ENCODE assay signal across 9 mouse cellular contexts in the genomic region with DNA sequence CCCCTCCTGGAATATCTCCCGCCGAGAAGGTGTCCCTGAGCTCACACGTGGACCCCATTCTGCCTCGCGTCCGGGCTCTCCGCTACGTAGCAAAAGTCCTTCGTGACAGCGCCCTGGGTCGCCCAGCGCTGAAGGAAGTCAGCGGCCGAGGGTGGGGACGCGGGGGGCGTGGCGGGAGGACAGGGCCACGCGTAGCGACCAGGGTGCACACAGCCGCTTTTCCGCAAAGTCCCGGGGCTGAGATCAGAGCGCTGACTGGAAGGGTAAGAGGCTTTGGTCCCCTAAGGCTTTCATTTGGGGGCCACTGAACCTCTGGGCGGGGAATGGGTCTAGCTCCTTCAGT. TPM values are rescaled to one million over a fixed set of nuclear protein-coding genes. Genes with fewer than 3 reads are reported as not detected.
A peak's percentile ranks its signal among the peaks of the same experiment; 100 is the strongest.
DNase-seq lines count a peak whose midpoint lies in the region; ATAC-seq and TF ChIP-seq lines count a peak whose summit lies in the region.
"Had no signal": no experiment of that assay in that cellular context is flagged by ENCODE, and none has a peak within 500 bp of the region (broad histone marks: within the 10 kb centered on the region; RNA-seq: fewer than 3 reads in every experiment).

No protein-coding gene starts in this region.

- no peaks in the 10 kb centered on the region for H3K9me3 ChIP-seq in forebrain, embryonic 16.5 days (ENCODE audit: control insufficient read depth, low read length)
- no peaks in the 10 kb centered on the region for H3K9me3 ChIP-seq in hindbrain, embryonic 12.5 days (replicated peaks)
- H3K9me3 ChIP-seq in midbrain, embryonic 15.5 days, result no peaks in the 10 kb centered on the region

- no peak for ATAC-seq in forebrain, embryonic 16.5 days
- peak; percentile 48; the same call in 1 of the 2 replicates for ATAC-seq in hindbrain, embryonic 12.5 days (ENCODE audit: low FRiP score)
- 0 out of 2 replicates have a peak, but pooled peaks have one; percentile 14 for ATAC-seq in midbrain, embryonic 15.5 days (replicated peaks)

- 1% methylated on average over 26 of the region's 26 CpGs for WGBS in forebrain, embryonic 16.5 days
- WGBS in hindbrain, embryonic 12.5 days, result 1% methylated on average over 26 of the region's 26 CpGs
- WGBS in liver, adult 2 months, result 1% methylated on average over 26 of the region's 26 CpGs
- WGBS in midbrain, embryonic 15.5 days, result under 1% methylated on average over 26 of the region's 26 CpGs

- TF ChIP-seq POLR2A in liver, adult 2 months (IDR thresholded peaks at IDR 0.05; ENCODE audit: extremely low read depth, insufficient read depth, low read length), result no peak

- H3K9ac ChIP-seq in forebrain, embryonic 16.5 days (replicated peaks; ENCODE audit: low read depth, low read length), result peak overlapping the region; percentile 26
- peak overlapping the region; percentile 49 for H3K9ac ChIP-seq in hindbrain, embryonic 12.5 days
- peak overlapping the region; percentile 5; the same call in 1 of the 2 replicates for H3K9ac ChIP-seq in liver, adult 2 months (ENCODE audit: low read depth, low read length)
- peak overlapping the region; percentile 19; the same call in 1 of the 2 replicates for H3K9ac ChIP-seq in midbrain, embryonic 15.5 days

- no peak for TF ChIP-seq CTCF in liver, adult 2 months (IDR thresholded peaks at IDR 0.05; ENCODE audit: low read depth, low read length)

- H3K4me3 ChIP-seq in forebrain, embryonic 16.5 days (replicated peaks; ENCODE audit: low read length), result peak overlapping the region; percentile 41
- H3K4me3 ChIP-seq in hindbrain, embryonic 12.5 days, result peak overlapping the region; percentile 38
- peak overlapping the region; percentile 38 for H3K4me3 ChIP-seq in liver, adult 2 months (ENCODE audit: insufficient read depth, low read depth, low read length)
- H3K4me3 ChIP-seq in midbrain, embryonic 15.5 days, result peak overlapping the region; percentile 39

- H3K79me2 ChIP-seq in liver, adult 2 months (ENCODE audit: control insufficient read depth, insufficient read depth, low read length), result no peaks in the 10 kb centered on the region

- H3K27me3 ChIP-seq in forebrain, embryonic 16.5 days (replicated peaks; ENCODE audit: control insufficient read depth, insufficient read depth, low read length), result peaks cover 3% of the 10 kb centered on the region; the same call in 1 of the 2 replicates
- peaks cover 34% of the 10 kb centered on the region for H3K27me3 ChIP-seq in hindbrain, embryonic 12.5 days
- 0 out of 2 replicates have a peak, but pooled peaks cover 2% of the 10 kb centered on the region for H3K27me3 ChIP-seq in liver, adult 2 months (ENCODE audit: control insufficient read depth, insufficient read depth, low read length)
- peaks cover 27% of the 10 kb centered on the region for H3K27me3 ChIP-seq in midbrain, embryonic 15.5 days (replicated peaks)
- H3K27me3 ChIP-seq: Patski had no signal

- H3K36me3 ChIP-seq in forebrain, embryonic 16.5 days (ENCODE audit: control insufficient read depth, insufficient read depth), result no peaks in the 10 kb centered on the region
- H3K36me3 ChIP-seq in hindbrain, embryonic 12.5 days, result no peaks in the 10 kb centered on the region
- no peaks in the 10 kb centered on the region for H3K36me3 ChIP-seq in liver, adult 2 months (ENCODE audit: control insufficient read depth, insufficient read depth, low read length)
- H3K36me3 ChIP-seq in midbrain, embryonic 15.5 days (replicated peaks), result no peaks in the 10 kb centered on the region

- peaks cover 9% of the 10 kb centered on the region for H3K4me1 ChIP-seq in forebrain, embryonic 16.5 days (replicated peaks; ENCODE audit: control insufficient read depth, insufficient read depth, low read length)
- peaks cover 18% of the 10 kb centered on the region for H3K4me1 ChIP-seq in hindbrain, embryonic 12.5 days
- H3K4me1 ChIP-seq in liver, adult 2 months (ENCODE audit: control insufficient read depth, insufficient read depth, low read length), result peaks cover 4% of the 10 kb centered on the region; the same call in 1 of the 2 replicates
- peaks cover 11% of the 10 kb centered on the region for H3K4me1 ChIP-seq in midbrain, embryonic 15.5 days

- DNase-seq in right cerebral cortex, postnatal 4 days, result peak; percentile 9
- no peak for DNase-seq in right cerebral cortex, postnatal 10 days (ENCODE audit: low spot score in 2 of 2)
- no peak for DNase-seq in liver, adult 2 months (ENCODE audit: extremely low read depth, low read depth, low spot score)
- peak; percentile 51 for DNase-seq in testis, postnatal 10 days (ENCODE audit: low spot score)
- no peak for DNase-seq in frontal cortex, adult 2 months (ENCODE audit: extremely low spot score in 1 of 2, low spot score in 1 of 2)

- peak overlapping the region; percentile 83 for H3K4me2 ChIP-seq in forebrain, embryonic 16.5 days (ENCODE audit: low read length)
- H3K4me2 ChIP-seq in hindbrain, embryonic 12.5 days (replicated peaks), result peak overlapping the region; percentile 90
- peak overlapping the region; percentile 90 for H3K4me2 ChIP-seq in midbrain, embryonic 15.5 days

- no peak overlapping the region for H3K27ac ChIP-seq in forebrain, embryonic 16.5 days (ENCODE audit: low read length)
- H3K27ac ChIP-seq in hindbrain, embryonic 12.5 days, result no peak overlapping the region
- no peak overlapping the region for H3K27ac ChIP-seq in liver, adult 2 months (replicated peaks; ENCODE audit: insufficient read depth, low read depth, low read length)
- no peak overlapping the region for H3K27ac ChIP-seq in midbrain, embryonic 15.5 days

RNA-seq across cellular contexts. Expression of a gene that starts 0.4 kb away (rescaled TPM):
- 0.10 TPM in 1 of 2 replicates, not detected in the other for polyA plus RNA-seq in forebrain, embryonic 16.5 days (2015; fragmentation: Nextera tagmentation; extraction: Ambion mirVana)
- 0.35 and 1.1 TPM in 2 replicates for polyA plus RNA-seq in hindbrain, embryonic 12.5 days (2016; fragmentation: Nextera tagmentation; extraction: Ambion mirVana)
- 0.34 and 0.55 TPM in 2 replicates for total RNA-seq in liver, adult 2 months (2014; rRNA removed)
- polyA plus RNA-seq in liver, adult 2 months (2012; rRNA removed), result 0.04 and 0.15 TPM in 2 replicates
- polyA plus RNA-seq in midbrain, embryonic 15.5 days (2015; fragmentation: Nextera tagmentation; extraction: Ambion mirVana), result 0.13 and 0.18 TPM in 2 replicates
- polyA plus RNA-seq in frontal cortex, adult 2 months (2012; rRNA removed), result not detected in 2 replicates

RNA-seq across cellular contexts. Expression of a gene that starts 32.8 kb away (rescaled TPM):
- 0.18 and 0.34 TPM in 2 replicates for polyA plus RNA-seq in forebrain, embryonic 16.5 days (2015; fragmentation: Nextera tagmentation; extraction: Ambion mirVana)
- 2.3 and 4.4 TPM in 2 replicates for polyA plus RNA-seq in hindbrain, embryonic 12.5 days (2016; fragmentation: Nextera tagmentation; extraction: Ambion mirVana)
- total RNA-seq in liver, adult 2 months (2014; rRNA removed), result not detected in 2 replicates
- polyA plus RNA-seq in liver, adult 2 months (2012; rRNA removed), result not detected in 2 replicates
- 0.20 and 0.44 TPM in 2 replicates for polyA plus RNA-seq in midbrain, embryonic 15.5 days (2015; fragmentation: Nextera tagmentation; extraction: Ambion mirVana)
- polyA plus RNA-seq in frontal cortex, adult 2 months (2012; rRNA removed), result 0.06 TPM in 1 of 2 replicates, not detected in the other

RNA-seq across cellular contexts. Expression of a gene that starts 42.1 kb away (rescaled TPM):
- 0.62 and 0.92 TPM in 2 replicates for polyA plus RNA-seq in forebrain, embryonic 16.5 days (2015; fragmentation: Nextera tagmentation; extraction: Ambion mirVana)
- 1.8 TPM in 2 replicates for polyA plus RNA-seq in hindbrain, embryonic 12.5 days (2016; fragmentation: Nextera tagmentation; extraction: Ambion mirVana)
- total RNA-seq in liver, adult 2 months (2014; rRNA removed), result 0.07 and 0.18 TPM in 2 replicates
- 0.09 and 0.17 TPM in 2 replicates for polyA plus RNA-seq in liver, adult 2 months (2012; rRNA removed)
- 1.3 and 1.6 TPM in 2 replicates for polyA plus RNA-seq in midbrain, embryonic 15.5 days (2015; fragmentation: Nextera tagmentation; extraction: Ambion mirVana)
- polyA plus RNA-seq in frontal cortex, adult 2 months (2012; rRNA removed), result 0.57 TPM in 1 of 2 replicates, not detected in the other

Comparison
In these comparisons a context has a peak if more than half of its experiments do, and no peak if none do; other contexts are left out.
1. DNase-seq: peak in right cerebral cortex, postnatal 4 days (single experiment) and testis, postnatal 10 days (single experiment); none in right cerebral cortex, postnatal 10 days (0 of 2), liver, adult 2 months (single experiment) and frontal cortex, adult 2 months (0 of 2).
2. Peak in every context shown above with its lines, with median percentiles within 50 percentile points of each other: H3K4me2 ChIP-seq, H3K4me3 ChIP-seq and H3K9ac ChIP-seq.